Mouse (Mus musculus): ENCODE data around the gene Gstp3. TPM values are rescaled to one million over a fixed set of nuclear protein-coding genes. Genes with fewer than 3 reads are reported as not detected.
A peak's percentile ranks its signal among the peaks of the same experiment; 100 is the strongest.
"Not testable (repeated sequence)": the region's sequence is repeated elsewhere in the genome, so short reads cannot be mapped to it uniquely, and the experiment has no call there.

Gene Gstp3
- polyA plus RNA-seq, 1 experiment from 2014 or later = not detected

DNA sequence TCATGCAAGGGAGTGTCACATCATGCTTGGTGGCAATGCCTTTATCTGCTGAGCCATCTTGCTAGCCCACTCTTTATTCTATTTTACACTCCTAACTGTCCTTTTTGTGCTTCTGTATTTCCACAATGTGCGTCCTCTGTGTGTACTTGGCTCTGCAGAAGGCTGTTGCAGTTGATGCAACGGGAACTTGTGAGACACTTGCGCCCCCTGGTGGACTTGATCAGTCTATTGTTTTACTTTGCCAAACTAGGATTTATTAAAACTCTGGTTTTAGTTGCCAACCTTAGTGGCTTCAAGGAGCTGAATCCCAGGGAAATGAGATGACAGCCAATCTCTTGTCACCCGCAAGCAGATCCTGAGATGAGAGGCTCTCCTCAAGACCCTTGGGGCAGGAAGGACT lies 11.5 kb downstream of the Gstp3 start:
- no peak overlapping the region for H3K4me3 ChIP-seq (ENCODE audit: low read depth, low read length)
- H3K4me2 ChIP-seq (replicated peaks; ENCODE audit: low read depth, low read length) = no peak overlapping the region
- peaks cover 8% of the 10 kb centered on the region; the same call in 1 of the 2 replicates for H3K4me1 ChIP-seq (ENCODE audit: control insufficient read depth, insufficient read depth, low read length)
- no peak overlapping the region for H3K9ac ChIP-seq (replicated peaks; ENCODE audit: low read depth, low read length)
- no peak overlapping the region; the same call in 1 of the 2 replicates for H3K27ac ChIP-seq (ENCODE audit: low read length)
- H3K27me3 ChIP-seq (ENCODE audit: control insufficient read depth, insufficient read depth, low read length) = no peaks in the 10 kb centered on the region
- ATAC-seq (ENCODE audit: insufficient number of reproducible peaks, insufficient read depth, low FRiP score, low read depth) = no peak
- no peaks in the 10 kb centered on the region for H3K9me3 ChIP-seq (ENCODE audit: control insufficient read depth, low read depth, low read length)
- no peaks in the 10 kb centered on the region for H3K36me3 ChIP-seq (ENCODE audit: control insufficient read depth, insufficient read depth, low read length)
- WGBS = 20% methylated on average over 4 of the region's 4 CpGs

DNA sequence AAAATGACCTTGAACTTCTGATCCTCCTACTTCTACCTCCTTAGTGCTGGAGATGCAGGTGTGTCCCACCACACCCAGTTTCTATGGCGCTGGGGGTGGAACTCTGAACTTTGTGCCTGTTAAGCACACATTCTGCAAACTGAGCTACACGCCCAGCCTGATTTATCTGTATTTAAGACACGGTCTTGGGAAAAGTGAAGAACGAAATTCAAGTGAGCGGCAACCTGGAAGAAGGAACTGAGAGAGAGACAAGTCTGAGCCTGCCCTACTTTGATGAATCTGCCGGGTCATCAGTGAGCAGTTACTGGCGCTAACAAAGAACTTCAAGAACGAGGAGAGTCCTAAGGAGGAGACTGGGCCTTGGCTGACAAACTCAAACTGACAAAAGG lies 12.5 kb downstream of the Gstp3 start:
- no peak overlapping the region for H3K4me2 ChIP-seq (replicated peaks; ENCODE audit: low read depth, low read length)
- H3K27ac ChIP-seq (ENCODE audit: low read length) = peak overlapping the region; percentile 88
- H3K4me1 ChIP-seq (ENCODE audit: control insufficient read depth, insufficient read depth, low read length) = peaks cover 8% of the 10 kb centered on the region; the same call in 1 of the 2 replicates
- peak; percentile 53 for ATAC-seq (ENCODE audit: insufficient number of reproducible peaks, insufficient read depth, low FRiP score, low read depth)
- H3K9me3 ChIP-seq (ENCODE audit: control insufficient read depth, low read depth, low read length) = no peaks in the 10 kb centered on the region
- H3K4me3 ChIP-seq (ENCODE audit: low read depth, low read length) = no peak overlapping the region
- WGBS = 65% methylated on average over 8 of the region's 8 CpGs
- H3K27me3 ChIP-seq (ENCODE audit: control insufficient read depth, insufficient read depth, low read length) = no peaks in the 10 kb centered on the region
- H3K9ac ChIP-seq (replicated peaks; ENCODE audit: low read depth, low read length) = no peak overlapping the region
- no peaks in the 10 kb centered on the region for H3K36me3 ChIP-seq (ENCODE audit: control insufficient read depth, insufficient read depth, low read length)

DNA sequence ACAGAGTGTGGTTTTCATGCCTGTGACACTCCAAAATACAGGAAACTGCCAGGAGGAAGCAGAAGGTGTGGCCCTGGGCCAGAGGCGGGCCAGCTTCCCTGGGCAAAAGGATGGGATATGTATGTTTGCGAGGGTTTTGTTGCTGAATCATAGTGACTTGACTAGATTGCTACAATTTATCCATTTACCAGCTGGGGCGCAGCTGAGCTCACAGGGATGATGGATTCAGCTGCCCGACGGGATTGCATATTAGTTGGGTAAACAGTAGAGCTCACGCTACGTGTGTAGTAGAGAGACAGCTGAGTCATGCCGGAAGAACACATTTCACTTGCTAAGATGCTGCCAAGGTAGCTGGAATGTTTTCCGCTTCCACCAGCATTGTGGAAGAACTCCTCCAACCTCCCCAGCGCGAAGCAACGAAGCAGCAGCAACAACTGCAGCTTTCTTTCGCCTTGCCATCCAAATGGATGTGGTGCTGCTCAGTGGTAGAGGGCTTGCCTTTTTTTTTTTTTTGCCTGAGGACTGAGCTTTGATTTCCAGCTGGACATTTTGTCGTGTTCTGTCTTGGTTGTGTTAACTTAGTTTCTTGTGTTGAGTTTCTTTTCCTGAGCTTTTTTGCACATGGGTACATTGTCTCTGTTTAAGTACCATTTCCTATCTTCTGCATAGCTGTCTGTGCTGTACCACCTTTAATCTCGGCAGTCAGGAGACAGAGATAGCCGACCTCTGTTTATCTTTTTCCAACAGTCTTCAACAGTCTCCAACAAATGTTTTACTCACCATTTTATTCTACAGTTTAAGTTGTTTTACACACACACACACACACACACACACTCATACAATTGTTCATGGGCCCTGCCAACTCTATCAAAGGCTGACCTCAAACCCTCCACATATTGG lies 13.2 kb downstream of the Gstp3 start, which contains the start of gene Gstp2:
Gstp2 (minus strand) TSS at position 58 of the 900 bp plus-strand sequence.
- Histone ChIP-seq H3K4me3 (ENCODE audit: low read depth, low read length) (no peak within 1 kb of the TSS), H3K9ac (replicated peaks; ENCODE audit: low read depth, low read length) (no peak within 1 kb of the TSS), H3K9me3 (ENCODE audit: control insufficient read depth, low read depth, low read length) (no peaks in the 10 kb centered on the region), H3K4me2 (replicated peaks; ENCODE audit: low read depth, low read length) (peak within 1 kb of the TSS; percentile 25), H3K36me3 (ENCODE audit: control insufficient read depth, insufficient read depth, low read length) (no peaks in the 10 kb centered on the region), H3K27ac (ENCODE audit: low read length) (peak within 1 kb of the TSS; percentile 88), H3K4me1 (ENCODE audit: control insufficient read depth, insufficient read depth, low read length) (peaks cover 8% of the 10 kb centered on the region; the same call in 1 of the 2 replicates), H3K27me3 (ENCODE audit: control insufficient read depth, insufficient read depth, low read length) (no peaks in the 10 kb centered on the region)
- WGBS = 31% methylated on average over 16 of the region's 16 CpGs
- peak; percentile 77 for ATAC-seq (ENCODE audit: insufficient number of reproducible peaks, insufficient read depth, low FRiP score, low read depth)

DNA sequence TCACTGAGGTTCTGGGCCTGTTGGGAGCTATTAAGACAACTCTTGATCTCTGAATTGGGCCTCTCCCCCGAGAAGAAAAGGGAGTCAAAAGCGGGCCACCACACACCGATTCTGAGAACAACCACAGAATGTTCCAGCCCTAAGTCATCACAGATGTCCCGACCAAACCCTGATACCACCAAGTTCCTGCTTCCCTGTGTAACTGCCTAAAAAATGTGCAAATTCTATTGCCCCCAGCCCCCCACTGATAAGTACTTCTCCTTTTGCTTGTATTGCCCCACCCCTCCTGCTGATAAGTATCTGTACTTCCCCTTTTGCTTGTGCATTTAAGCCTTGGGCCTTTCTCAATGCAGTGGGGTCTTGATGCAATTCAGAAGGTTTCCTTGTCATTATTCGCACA lies 15.3 kb downstream of the Gstp3 start:
- H3K4me2 ChIP-seq (replicated peaks; ENCODE audit: low read depth, low read length); ATAC-seq (ENCODE audit: insufficient number of reproducible peaks, insufficient read depth, low FRiP score, low read depth); H3K27me3 ChIP-seq (ENCODE audit: control insufficient read depth, insufficient read depth, low read length); H3K27ac ChIP-seq (ENCODE audit: low read length); H3K4me3 ChIP-seq (ENCODE audit: low read depth, low read length); H3K36me3 ChIP-seq (ENCODE audit: control insufficient read depth, insufficient read depth, low read length); H3K4me1 ChIP-seq (ENCODE audit: control insufficient read depth, insufficient read depth, low read length); H3K9me3 ChIP-seq (ENCODE audit: control insufficient read depth, low read depth, low read length); H3K9ac ChIP-seq (replicated peaks; ENCODE audit: low read depth, low read length): not testable (repeated sequence)
- WGBS = 90% methylated on average over 5 of the region's 5 CpGs

DNA sequence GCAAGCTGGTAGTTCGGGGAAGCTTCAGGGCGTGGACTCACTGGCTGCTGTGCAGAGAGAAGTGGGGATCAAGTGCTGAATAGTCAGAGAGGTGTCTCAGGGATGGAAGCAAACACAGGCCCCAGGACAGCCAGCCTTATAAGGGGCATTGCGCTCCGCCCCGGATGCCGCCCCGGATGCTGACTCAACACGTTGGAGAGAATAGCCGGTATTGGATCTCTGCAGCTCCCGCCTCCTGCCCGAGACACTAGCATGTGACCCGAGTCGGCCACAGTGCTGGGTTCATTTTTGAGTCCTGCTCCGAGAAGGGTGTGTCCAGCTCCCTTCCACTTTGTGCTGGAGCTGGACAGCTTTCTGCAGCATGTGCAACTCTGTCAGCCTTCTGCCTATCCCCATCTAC lies 17.2 kb downstream of the Gstp3 start:
- H3K4me3 ChIP-seq (ENCODE audit: low read depth, low read length) = no peak overlapping the region
- H3K27ac ChIP-seq (ENCODE audit: low read length) = no peak overlapping the region
- H3K9ac ChIP-seq (replicated peaks; ENCODE audit: low read depth, low read length) = no peak overlapping the region
- ATAC-seq (ENCODE audit: insufficient number of reproducible peaks, insufficient read depth, low FRiP score, low read depth) = no peak
- 62% methylated on average over 14 of the region's 14 CpGs for WGBS
- no peaks in the 10 kb centered on the region for H3K9me3 ChIP-seq (ENCODE audit: control insufficient read depth, low read depth, low read length)
- H3K4me1 ChIP-seq (ENCODE audit: control insufficient read depth, insufficient read depth, low read length) = peaks cover 8% of the 10 kb centered on the region; the same call in 1 of the 2 replicates
- H3K36me3 ChIP-seq (ENCODE audit: control insufficient read depth, insufficient read depth, low read length) = no peaks in the 10 kb centered on the region
- H3K4me2 ChIP-seq (replicated peaks; ENCODE audit: low read depth, low read length) = no peak overlapping the region
- H3K27me3 ChIP-seq (ENCODE audit: control insufficient read depth, insufficient read depth, low read length) = no peaks in the 10 kb centered on the region

DNA sequence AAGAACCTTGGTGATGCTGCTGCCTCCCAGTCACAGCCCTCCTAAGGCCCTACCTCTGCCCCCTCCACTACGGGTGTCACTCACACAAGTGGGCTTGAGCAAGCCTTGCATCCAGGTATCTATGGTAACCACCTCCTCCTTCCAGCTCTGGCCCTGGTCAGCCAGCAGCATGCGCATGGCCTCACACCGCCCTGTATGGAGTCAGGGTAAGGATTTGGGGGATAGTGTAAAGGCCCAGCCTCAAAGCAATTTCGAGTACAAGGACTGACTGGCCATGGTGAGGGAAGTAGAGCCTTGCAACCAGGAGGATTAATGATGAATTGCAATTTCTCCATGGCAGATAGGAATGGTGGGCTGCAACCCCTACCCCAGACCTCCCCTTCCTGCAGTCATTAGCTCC lies 17.9 kb downstream of the Gstp3 start:
- not testable (repeated sequence) for H3K9ac ChIP-seq (replicated peaks; ENCODE audit: low read depth, low read length); ATAC-seq (ENCODE audit: insufficient number of reproducible peaks, insufficient read depth, low FRiP score, low read depth); H3K27me3 ChIP-seq (ENCODE audit: control insufficient read depth, insufficient read depth, low read length); H3K4me2 ChIP-seq (replicated peaks; ENCODE audit: low read depth, low read length); H3K27ac ChIP-seq (ENCODE audit: low read length); H3K36me3 ChIP-seq (ENCODE audit: control insufficient read depth, insufficient read depth, low read length); H3K4me1 ChIP-seq (ENCODE audit: control insufficient read depth, insufficient read depth, low read length); H3K4me3 ChIP-seq (ENCODE audit: low read depth, low read length); H3K9me3 ChIP-seq (ENCODE audit: control insufficient read depth, low read depth, low read length)
- 84% methylated on average over 3 of the region's 4 CpGs for WGBS

DNA sequence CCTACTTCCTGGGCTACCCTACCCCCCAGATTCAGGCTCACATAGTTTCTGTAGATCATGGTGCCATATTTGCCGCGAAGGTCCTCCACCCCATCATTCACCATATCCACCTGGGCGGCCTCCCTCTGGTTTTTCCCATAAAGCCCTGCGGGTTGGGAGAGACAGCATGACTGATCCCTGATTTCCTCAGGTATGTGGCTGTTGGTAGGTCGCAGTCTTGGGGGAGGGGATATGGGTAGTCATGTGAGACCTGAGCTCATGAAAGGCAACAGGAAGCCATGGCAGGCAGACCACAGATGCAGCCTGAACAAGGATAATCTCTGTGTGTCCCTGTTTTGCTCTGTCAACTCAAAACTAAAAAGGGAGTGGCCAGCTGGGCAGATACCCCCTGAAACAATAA lies 18.4 kb downstream of the Gstp3 start:
- H3K4me1 ChIP-seq (ENCODE audit: control insufficient read depth, insufficient read depth, low read length); H3K27me3 ChIP-seq (ENCODE audit: control insufficient read depth, insufficient read depth, low read length); H3K4me3 ChIP-seq (ENCODE audit: low read depth, low read length); H3K36me3 ChIP-seq (ENCODE audit: control insufficient read depth, insufficient read depth, low read length); ATAC-seq (ENCODE audit: insufficient number of reproducible peaks, insufficient read depth, low FRiP score, low read depth); H3K27ac ChIP-seq (ENCODE audit: low read length); H3K9me3 ChIP-seq (ENCODE audit: control insufficient read depth, low read depth, low read length); H3K4me2 ChIP-seq (replicated peaks; ENCODE audit: low read depth, low read length); H3K9ac ChIP-seq (replicated peaks; ENCODE audit: low read depth, low read length): not testable (repeated sequence)
- WGBS = 82% methylated on average over 5 of the region's 5 CpGs

DNA sequence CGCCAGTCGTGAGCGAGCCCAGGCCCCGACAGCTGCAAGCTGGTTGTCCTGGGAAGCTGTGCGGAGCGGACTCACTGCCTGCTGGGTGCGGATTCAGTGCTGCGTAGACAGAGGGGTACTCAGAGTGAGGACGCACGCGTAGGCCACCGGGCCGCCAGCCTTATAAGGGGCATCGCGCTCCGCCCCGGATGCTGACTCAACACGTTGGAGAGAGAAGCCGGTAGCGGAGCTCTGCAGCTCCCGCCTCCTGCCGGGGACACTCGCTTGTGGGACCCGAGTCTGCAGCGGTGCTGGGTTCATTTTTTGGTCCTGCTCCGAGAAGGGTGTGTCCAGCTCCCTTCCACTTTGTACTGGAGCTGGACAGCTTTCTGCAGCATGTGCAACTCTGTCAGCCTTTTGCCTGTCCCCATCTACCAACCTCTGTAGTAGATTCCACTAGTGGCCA lies 21.6 kb downstream of the Gstp3 start, which contains the start of gene Gstp1:
Gstp1 (minus strand) TSS at position 198 of the 445 bp plus-strand sequence.
- under 1% methylated on average over 26 of the region's 26 CpGs for WGBS
- H3K27ac ChIP-seq (ENCODE audit: low read length) = peak within 1 kb of the TSS; percentile 82; the same call in 1 of the 2 replicates
- ATAC-seq (ENCODE audit: insufficient number of reproducible peaks, insufficient read depth, low FRiP score, low read depth) = peak; percentile 82
- H3K9ac ChIP-seq (replicated peaks; ENCODE audit: low read depth, low read length) = peak within 1 kb of the TSS; percentile 79
- no peaks in the 10 kb centered on the region; the same call in 1 of the 2 replicates for H3K36me3 ChIP-seq (ENCODE audit: control insufficient read depth, insufficient read depth, low read length)
- peak within 1 kb of the TSS; percentile 71 for H3K4me2 ChIP-seq (replicated peaks; ENCODE audit: low read depth, low read length)
- 0 out of 2 replicates have a peak, but pooled peaks cover 3% of the 10 kb centered on the region for H3K4me1 ChIP-seq (ENCODE audit: control insufficient read depth, insufficient read depth, low read length)
- H3K27me3 ChIP-seq (ENCODE audit: control insufficient read depth, insufficient read depth, low read length) = no peaks in the 10 kb centered on the region
- no peaks in the 10 kb centered on the region for H3K9me3 ChIP-seq (ENCODE audit: control insufficient read depth, low read depth, low read length)
- peak within 1 kb of the TSS; percentile 68 for H3K4me3 ChIP-seq (ENCODE audit: low read depth, low read length)

Measured in stomach, embryonic 14.5 days (tissue).